Mouse (Mus musculus) heart, adult 11 months (tissue): Measurements from ENCODE around the gene Rhbdd1.
A peak's percentile ranks its signal among the peaks of the same experiment; 100 is the strongest.

ENCODE experiments used
- DNase-seq: peaks from one replicate; pipeline ENCODE4 v3.0.0; 2022

Rhbdd1 gene

GRCm38 (mm10) chr1:82291930-82292712 lies 24.1 kb upstream of the Rhbdd1 start:
- DNase-seq: no peak

DNA sequence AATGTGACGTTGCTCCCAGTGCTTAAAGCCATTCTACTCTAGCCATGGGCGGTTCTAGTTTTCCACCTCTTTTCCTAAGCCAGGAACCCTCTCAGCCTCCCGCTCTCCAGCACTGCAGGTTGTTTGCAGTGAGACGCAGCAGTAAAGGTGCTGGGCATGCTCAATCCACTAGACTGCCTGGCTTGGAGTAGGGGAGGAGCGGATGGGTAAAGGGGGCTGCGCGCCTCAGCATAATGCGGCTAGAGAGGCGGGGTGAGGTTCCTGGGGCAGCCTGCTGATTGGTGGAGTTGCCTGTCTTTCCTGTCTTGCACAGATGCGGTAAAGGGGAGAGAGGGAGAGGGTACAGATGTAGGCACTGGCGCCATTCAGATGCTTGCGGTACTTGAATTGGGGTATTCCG lies 23.5 kb upstream of the Rhbdd1 start:
- peak; percentile 98 for DNase-seq

DNA sequence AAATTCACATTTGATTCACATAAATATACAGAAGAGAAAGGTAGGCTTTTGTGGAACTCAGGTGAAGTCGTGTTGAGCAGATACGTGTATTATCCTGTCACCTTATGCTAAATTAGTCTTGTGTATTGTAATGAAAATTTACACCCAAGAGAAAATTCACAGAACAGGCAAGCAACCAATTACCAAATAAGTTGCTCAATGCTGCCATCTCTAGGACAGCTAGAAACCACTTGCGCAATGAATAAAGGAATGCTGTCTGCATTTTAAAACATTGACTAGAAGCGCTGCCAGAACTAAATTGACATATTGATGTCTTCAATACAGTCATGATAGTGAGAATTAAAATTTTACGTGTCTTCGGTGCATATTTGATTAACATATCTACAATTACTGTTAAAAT lies 22.1 kb upstream of the Rhbdd1 start:
- DNase-seq: peak; percentile 25

DNA sequence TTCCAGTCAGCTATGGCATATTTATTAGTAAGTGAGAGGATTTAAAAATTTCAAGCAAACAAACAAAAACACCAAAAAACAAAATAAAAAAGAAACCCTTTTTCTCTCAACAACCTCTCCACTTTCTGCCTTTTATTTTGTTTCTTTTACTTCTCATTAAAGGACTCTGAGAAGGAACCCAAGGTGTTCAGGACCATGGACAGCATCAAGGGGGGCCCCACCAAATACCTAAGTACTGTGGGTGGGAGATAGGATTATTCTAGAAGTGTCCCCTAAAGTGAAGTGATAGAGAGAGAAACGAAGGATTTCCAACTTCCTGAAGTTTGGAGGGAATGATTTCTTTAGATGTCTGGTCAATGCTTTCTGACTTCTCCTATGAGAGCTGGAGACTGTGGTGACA lies 17.7 kb upstream of the Rhbdd1 start:
- no peak for DNase-seq

GRCm38 (mm10) chr1:82304483-82304882 lies 11.8 kb upstream of the Rhbdd1 start:
- no peak for DNase-seq

- DNase-seq: no peak
Measured at GRCm38 (mm10) chr1:82316746-82317126, 484 bp downstream of the Rhbdd1 start.

GRCm38 (mm10) chr1:82320456-82320855 lies 4.2 kb downstream of the Rhbdd1 start:
- DNase-seq: no peak

DNA sequence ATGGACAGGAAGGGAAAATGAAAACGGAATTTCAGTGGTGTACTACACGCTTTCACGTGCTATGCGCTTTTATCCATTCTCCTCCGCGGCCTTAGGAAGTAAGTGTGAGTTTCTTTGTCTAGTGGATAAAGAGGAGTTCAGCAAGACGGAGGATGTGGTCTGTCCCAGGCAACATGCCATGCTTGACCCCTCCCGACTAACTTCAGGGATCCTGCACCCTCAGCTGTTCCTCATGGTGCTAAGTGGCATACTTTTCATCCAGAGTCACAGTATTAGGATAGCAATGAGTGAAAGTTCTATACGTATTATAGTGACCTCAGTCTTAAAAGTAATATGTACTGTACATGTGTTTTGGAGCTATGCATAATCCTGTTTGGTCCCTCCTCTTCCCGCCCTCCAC lies 4.6 kb downstream of the Rhbdd1 start:
- peak; percentile 30 for DNase-seq

DNA sequence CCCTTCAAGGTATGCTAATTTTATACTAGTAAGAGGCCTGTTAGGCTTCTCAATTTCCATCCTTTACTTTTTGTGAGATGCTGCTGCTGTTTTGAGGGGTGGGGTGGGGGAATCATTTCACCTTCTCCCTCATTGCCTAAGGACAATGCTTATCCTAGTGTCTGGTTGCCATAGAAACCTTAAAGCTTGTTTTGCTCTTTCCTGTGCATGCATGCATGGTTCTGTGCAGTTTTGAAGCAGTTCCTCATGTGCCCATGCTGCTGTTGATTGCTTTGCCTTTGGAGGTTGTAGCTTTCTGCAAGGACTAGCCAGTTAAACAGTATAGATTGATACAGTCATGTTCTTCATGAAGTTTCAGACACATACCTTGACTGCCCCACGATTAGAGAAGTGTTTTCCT lies 5.2 kb downstream of the Rhbdd1 start:
- peak; percentile 68 for DNase-seq

GRCm38 (mm10) chr1:82324131-82324785 lies 8.0 kb downstream of the Rhbdd1 start:
- peak; percentile 22 for DNase-seq

DNA sequence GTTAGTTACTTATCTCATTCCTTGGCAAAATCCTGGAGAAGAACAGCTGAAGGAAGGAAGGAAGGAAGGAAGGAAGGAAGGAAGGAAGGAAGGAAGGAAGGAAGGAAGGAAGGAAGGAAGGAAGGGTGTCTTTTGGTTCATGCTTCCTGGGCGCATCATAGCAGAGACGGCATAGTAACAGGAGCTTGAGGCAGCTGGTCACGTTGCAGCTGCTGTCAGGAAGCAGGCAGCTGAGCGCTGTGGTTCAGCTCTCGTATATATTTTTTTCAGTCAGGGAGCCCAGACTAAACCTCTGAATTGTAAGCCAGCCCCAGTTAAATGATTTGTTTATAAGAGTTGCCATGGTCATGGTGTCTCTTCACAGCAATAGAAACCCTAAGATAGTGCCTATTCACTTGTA lies 9.9 kb downstream of the Rhbdd1 start:
- DNase-seq: no peak

DNA sequence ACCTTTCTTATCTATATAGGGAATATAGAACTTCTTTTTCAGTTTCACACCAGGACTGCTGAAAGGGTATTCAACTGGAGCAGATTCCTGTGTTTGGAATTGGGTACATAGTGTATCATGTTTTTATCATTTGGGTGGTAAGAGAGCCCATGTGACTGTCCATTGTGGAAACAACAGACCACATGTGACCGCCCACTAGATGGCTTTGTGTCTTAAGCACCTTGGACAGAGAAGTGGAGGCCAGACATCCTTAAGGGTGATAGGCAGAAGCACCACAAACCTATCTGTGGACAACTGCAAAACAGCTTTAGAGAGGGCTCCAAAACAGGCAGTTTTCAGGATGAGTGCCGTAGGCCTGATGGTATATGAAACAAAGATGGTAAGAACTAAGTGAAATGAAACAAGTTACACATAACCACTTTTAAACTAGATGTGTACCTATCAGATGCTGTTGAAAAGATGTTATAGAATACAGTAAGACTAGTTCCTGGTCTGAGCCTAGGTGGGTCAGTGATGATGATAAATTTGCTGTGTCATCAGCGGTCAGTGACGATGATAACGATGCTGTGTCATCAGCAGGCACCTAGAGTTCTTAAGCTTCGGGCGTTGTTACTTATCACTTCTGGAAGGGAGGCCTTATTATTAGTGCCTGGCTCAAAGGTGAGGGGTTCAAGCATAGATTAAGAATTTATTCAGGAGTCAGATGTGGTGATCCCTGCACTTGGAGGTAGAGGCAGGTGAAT lies 12.0 kb downstream of the Rhbdd1 start:
- DNase-seq: peak; percentile 58

DNA sequence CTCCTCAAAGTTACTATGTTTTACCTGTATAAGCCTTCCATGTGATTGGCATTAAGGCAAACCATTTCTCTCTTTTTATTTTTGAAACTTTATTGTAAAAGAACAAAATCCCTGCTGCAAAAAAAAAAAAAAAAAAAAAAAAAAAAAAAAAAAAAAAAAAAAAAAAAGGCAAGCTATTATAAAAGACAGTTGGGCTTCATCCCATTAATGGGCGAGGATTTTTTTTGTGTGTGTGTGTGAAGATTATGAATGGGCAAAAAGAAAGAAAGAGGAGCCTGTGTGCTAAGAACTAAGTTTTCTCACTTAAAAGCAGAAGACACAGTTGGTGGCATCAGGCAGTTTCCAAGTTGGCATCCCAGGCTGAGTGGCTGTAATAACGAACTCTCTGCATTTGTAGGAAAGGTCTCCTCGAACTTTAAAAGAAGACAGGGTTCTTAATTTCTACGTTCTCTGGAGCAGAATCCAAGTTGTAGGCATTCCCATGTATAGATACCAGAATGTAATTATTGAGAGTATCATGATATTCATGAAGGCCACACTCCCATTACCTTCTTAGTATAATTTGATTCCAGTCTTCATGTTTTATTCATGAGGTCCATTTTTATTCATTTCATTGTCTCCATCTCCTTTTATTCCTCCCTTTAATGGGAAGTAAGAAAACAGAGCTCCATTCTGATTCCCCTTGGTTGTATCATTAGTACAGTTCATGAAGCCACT lies 13.1 kb downstream of the Rhbdd1 start:
- DNase-seq: no peak

GRCm38 (mm10) chr1:82329954-82330247 lies 13.6 kb downstream of the Rhbdd1 start:
- no peak for DNase-seq

DNA sequence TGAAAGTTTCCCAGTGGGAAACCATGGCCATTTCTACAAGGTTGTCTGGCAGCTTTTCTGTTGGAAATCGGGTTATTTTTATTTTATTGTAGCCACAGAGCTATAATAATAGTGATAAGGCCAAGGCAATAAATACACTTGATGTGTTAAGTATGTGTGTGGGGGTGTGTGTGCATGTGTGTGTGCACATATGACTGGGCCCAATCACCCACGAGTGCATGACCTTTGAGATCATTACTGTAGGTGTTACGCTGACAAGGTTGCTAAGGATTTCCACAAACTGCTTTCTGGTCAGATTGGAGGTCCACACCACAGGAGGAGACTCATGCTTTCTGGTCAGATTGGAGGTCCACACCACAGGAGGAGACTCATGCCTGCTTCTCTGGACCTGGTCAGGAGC lies 18.3 kb downstream of the Rhbdd1 start:
- peak; percentile 43 for DNase-seq

DNA sequence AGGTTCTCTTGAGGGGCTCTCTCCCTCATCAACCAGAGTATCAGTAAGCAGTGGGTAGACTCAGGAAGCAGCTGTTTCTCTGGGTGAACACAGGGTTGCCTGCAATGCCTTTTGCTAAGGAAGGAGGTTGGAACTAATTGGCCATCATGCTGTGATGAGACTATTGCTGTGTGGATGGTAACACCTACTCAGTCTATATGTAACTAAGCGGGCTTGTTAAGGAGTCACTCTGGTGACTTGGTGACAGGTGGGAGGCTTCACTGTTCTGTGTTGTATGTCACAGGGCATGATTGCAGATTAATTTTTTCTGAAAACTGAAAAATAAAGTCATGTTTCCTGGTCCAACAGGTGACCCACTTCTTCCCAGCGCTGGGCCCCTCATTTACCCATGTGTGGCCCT lies 36.8 kb downstream of the Rhbdd1 start:
- no peak for DNase-seq

DNA sequence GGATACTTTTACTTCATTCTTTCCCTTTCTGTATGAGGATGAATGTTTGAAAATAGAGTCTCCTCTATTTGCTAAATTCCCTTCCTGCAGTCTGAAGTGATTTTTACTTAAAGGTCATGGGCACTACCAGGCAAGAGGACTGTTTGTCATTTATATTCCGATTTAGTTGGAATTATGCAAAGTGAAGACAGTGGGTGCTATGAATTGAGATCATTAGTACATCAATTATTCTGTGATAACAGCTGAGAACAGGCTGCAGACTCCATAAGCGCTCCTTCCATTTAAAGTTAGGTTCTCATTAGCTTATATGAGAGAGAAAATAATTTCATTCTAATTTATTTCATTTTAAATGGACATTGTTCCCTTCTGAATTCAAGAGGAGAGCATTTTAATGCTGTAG lies 37.5 kb downstream of the Rhbdd1 start:
- no peak for DNase-seq

DNA sequence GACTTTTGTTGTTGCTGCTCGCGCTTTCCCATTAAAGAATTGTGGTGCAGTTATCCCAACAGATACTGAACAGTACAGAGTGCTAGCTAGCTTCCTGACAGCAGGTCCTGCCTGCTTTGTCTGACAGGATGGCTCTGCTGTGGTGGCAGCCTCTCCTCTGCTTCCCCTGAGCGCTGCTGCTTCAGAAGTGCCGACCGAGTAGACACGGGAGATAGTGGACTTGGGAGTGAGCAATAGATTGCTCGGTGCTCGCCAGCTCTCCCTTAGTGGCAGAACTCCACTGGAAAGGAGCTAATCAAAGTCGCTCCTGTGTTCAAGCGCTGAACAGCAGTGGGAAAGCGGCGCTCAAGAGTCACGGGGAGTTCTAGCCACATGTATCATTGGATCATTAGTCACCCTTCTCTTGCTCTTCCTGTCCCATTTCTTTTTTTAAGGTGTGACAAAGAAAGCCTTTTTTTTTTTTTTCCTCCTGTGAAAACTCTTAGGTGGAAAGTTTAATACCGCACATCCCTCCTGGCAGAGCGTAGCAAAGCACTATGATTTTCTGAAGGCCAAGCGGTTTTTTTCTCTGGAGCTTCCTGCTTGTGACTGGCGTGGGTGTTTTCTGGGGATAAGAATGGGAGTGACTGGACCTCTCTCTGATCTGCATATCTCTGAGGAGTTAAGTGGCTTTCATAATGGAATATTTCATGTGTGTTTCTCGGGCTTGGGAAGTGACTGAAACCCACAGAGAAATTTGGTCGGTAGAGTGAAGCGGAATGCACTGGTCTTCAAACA lies 42.8 kb downstream of the Rhbdd1 start:
- peak; percentile 91 for DNase-seq

DNA sequence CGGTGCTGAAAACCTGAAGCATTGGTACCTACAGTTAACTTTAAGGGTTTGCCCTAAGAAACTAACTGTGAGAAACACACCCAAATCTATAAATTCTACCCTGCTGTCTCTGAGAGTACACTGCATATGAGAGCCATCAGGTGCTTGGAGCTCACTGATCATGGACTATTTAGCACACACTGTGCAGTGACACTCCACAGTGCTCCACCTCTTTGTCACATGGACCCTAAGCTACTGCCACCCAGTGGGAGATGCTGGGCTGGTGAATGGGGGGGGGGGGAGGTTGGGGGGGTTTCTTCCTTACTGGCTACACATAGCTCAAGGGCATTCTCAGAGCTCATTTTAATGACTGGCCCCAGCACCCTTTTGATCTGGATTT lies 43.4 kb downstream of the Rhbdd1 start:
- no peak for DNase-seq

DNA sequence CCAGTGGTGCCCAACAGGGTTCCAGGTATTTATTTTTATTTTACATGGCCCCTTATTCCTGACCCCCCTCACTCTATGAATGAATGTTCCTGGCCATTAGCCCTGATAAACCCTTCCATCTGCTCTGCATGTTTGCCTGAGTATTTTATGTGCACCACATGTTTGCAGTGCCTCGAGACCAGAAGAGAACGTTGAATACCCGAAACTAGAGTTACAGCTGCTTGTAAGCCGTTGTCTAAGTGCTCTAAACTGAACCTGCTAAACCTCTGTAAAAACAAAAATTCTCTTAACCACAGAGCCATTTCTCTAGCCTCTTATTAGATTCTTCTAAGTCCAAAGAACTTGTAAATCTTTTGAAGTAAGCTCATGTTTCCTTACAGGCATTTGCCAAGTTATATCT lies 45.0 kb downstream of the Rhbdd1 start:
- no peak for DNase-seq

DNA sequence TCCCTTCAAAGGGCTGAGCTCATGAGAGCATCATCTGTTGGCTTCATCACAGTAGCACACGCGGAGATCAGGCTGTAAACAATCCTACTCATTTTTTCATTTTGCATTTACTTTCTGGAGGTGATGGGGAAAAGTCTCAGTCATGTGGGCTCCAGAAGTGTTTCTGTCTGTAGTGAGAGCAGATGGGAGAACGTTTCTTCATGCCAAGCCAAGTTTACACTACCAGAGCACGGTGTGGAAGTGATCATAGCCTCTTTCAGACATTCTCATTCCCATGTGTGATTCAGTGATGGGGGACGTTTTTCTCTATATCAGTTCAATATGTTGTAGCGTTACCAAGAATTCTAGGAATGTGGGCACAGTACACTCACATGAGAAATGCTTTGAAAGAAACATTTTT lies 45.9 kb downstream of the Rhbdd1 start:
- no peak for DNase-seq

- DNase-seq: no peak
Measured at GRCm38 (mm10) chr1:82364047-82364446, 47.8 kb downstream of the Rhbdd1 start.

DNA sequence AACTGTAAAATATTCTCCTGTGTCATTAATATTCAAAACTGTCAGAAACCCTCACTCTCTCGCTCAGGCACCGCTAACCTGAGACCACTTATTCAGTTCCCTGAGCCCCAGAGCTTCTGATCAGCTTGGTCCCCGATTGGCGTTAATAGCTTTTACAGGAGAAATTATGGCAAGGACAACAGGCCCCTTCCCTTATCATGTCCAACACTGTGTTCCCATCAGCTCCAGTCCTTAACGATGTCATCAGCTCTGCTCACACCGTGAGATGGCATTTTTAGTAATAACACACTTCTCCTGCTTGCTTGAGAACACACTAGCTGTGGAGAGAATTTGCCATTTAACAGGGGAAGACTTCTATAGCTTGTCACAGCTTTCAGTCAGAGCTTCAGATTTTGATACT lies 48.2 kb downstream of the Rhbdd1 start:
- DNase-seq: no peak
